Mouse (Mus musculus): Measurements from ENCODE around the gene Tgfb3. TPM values are rescaled to one million over a fixed set of nuclear protein-coding genes. Genes with fewer than 3 reads are reported as not detected.

Gene Tgfb3
- polyA plus RNA-seq, 1 experiment: 4.4 TPM

- TF ChIP-seq CTCF (IDR thresholded peaks at IDR 0.05; ENCODE audit: control insufficient read depth, insufficient read depth, insufficient replicate concordance, low read depth, low read length) (no peak), POLR2A (IDR thresholded peaks at IDR 0.05; ENCODE audit: control insufficient read depth, low read depth, low read length) (no peak)
- Histone ChIP-seq H3K4me3 (ENCODE audit: control insufficient read depth, low read depth, low read length) (no peak overlapping the region), H3K27me3 (ENCODE audit: control insufficient read depth, insufficient read depth, low read length) (no peaks in the 10 kb centered on the region)
Measured at GRCm38 (mm10) chr12:86097781-86098180, 18.9 kb upstream of the Tgfb3 start.

GRCm38 (mm10) chr12:86095806-86096205 lies 17.0 kb upstream of the Tgfb3 start:
- no peak overlapping the region for H3K4me3 ChIP-seq (ENCODE audit: control insufficient read depth, low read depth, low read length)
- TF ChIP-seq POLR2A (IDR thresholded peaks at IDR 0.05; ENCODE audit: control insufficient read depth, low read depth, low read length) (no peak), CTCF (IDR thresholded peaks at IDR 0.05; ENCODE audit: control insufficient read depth, insufficient read depth, insufficient replicate concordance, low read depth, low read length) (no peak)

More at GRCm38 (mm10) chr12:86097781-86098180, 18.9 kb upstream of the Tgfb3 start:
- Histone ChIP-seq H3K4me1 (ENCODE audit: control insufficient read depth, insufficient read depth, low read length) (no peaks in the 10 kb centered on the region), H3K27ac (ENCODE audit: control insufficient read depth, insufficient read depth, low read depth, low read length) (no peak overlapping the region), H3K36me3 (ENCODE audit: control insufficient read depth, insufficient read depth, low read length) (no peaks in the 10 kb centered on the region)

GRCm38 (mm10) chr12:86094075-86094474 lies 15.2 kb upstream of the Tgfb3 start:
- Histone ChIP-seq H3K27ac (ENCODE audit: control insufficient read depth, insufficient read depth, low read depth, low read length) (no peak overlapping the region), H3K27me3 (ENCODE audit: control insufficient read depth, insufficient read depth, low read length) (no peaks in the 10 kb centered on the region), H3K4me3 (ENCODE audit: control insufficient read depth, low read depth, low read length) (no peak overlapping the region), H3K36me3 (ENCODE audit: control insufficient read depth, insufficient read depth, low read length) (no peaks in the 10 kb centered on the region; the same call in 1 of the 2 replicates), H3K4me1 (ENCODE audit: control insufficient read depth, insufficient read depth, low read length) (no peaks in the 10 kb centered on the region)
- TF ChIP-seq CTCF (IDR thresholded peaks at IDR 0.05; ENCODE audit: control insufficient read depth, insufficient read depth, insufficient replicate concordance, low read depth, low read length): no peak
- no peak for TF ChIP-seq POLR2A (IDR thresholded peaks at IDR 0.05; ENCODE audit: control insufficient read depth, low read depth, low read length)

More at GRCm38 (mm10) chr12:86095806-86096205, 17.0 kb upstream of the Tgfb3 start:
- H3K27me3 ChIP-seq (ENCODE audit: control insufficient read depth, insufficient read depth, low read length): no peaks in the 10 kb centered on the region
- no peak overlapping the region for H3K27ac ChIP-seq (ENCODE audit: control insufficient read depth, insufficient read depth, low read depth, low read length)
- H3K4me1 ChIP-seq (ENCODE audit: control insufficient read depth, insufficient read depth, low read length): no peaks in the 10 kb centered on the region
- no peaks in the 10 kb centered on the region for H3K36me3 ChIP-seq (ENCODE audit: control insufficient read depth, insufficient read depth, low read length)

GRCm38 (mm10) chr12:86091601-86092132 lies 12.8 kb upstream of the Tgfb3 start:
- H3K27ac ChIP-seq (ENCODE audit: control insufficient read depth, insufficient read depth, low read depth, low read length): no peak overlapping the region
- no peaks in the 10 kb centered on the region for H3K27me3 ChIP-seq (ENCODE audit: control insufficient read depth, insufficient read depth, low read length)
- TF ChIP-seq POLR2A (IDR thresholded peaks at IDR 0.05; ENCODE audit: control insufficient read depth, low read depth, low read length) (no peak), CTCF (IDR thresholded peaks at IDR 0.05; ENCODE audit: control insufficient read depth, insufficient read depth, insufficient replicate concordance, low read depth, low read length) (no peak)
- H3K4me1 ChIP-seq (ENCODE audit: control insufficient read depth, insufficient read depth, low read length): peaks cover 2% of the 10 kb centered on the region; the same call in 1 of the 2 replicates
- no peak overlapping the region for H3K4me3 ChIP-seq (ENCODE audit: control insufficient read depth, low read depth, low read length)
- H3K36me3 ChIP-seq (ENCODE audit: control insufficient read depth, insufficient read depth, low read length): no peaks in the 10 kb centered on the region; the same call in 1 of the 2 replicates

GRCm38 (mm10) chr12:86090764-86091163 lies 11.9 kb upstream of the Tgfb3 start:
- peaks cover 2% of the 10 kb centered on the region; the same call in 1 of the 2 replicates for H3K4me1 ChIP-seq (ENCODE audit: control insufficient read depth, insufficient read depth, low read length)
- no peaks in the 10 kb centered on the region; the same call in 1 of the 2 replicates for H3K36me3 ChIP-seq (ENCODE audit: control insufficient read depth, insufficient read depth, low read length)
- no peak for TF ChIP-seq CTCF (IDR thresholded peaks at IDR 0.05; ENCODE audit: control insufficient read depth, insufficient read depth, insufficient replicate concordance, low read depth, low read length)
- TF ChIP-seq POLR2A (IDR thresholded peaks at IDR 0.05; ENCODE audit: control insufficient read depth, low read depth, low read length): no peak
- H3K27me3 ChIP-seq (ENCODE audit: control insufficient read depth, insufficient read depth, low read length): no peaks in the 10 kb centered on the region
- H3K27ac ChIP-seq (ENCODE audit: control insufficient read depth, insufficient read depth, low read depth, low read length): no peak overlapping the region
- H3K4me3 ChIP-seq (ENCODE audit: control insufficient read depth, low read depth, low read length): no peak overlapping the region

- Histone ChIP-seq H3K27me3 (ENCODE audit: control insufficient read depth, insufficient read depth, low read length) (no peaks in the 10 kb centered on the region), H3K4me3 (ENCODE audit: control insufficient read depth, low read depth, low read length) (no peak overlapping the region), H3K4me1 (ENCODE audit: control insufficient read depth, insufficient read depth, low read length) (peaks cover 6% of the 10 kb centered on the region), H3K27ac (ENCODE audit: control insufficient read depth, insufficient read depth, low read depth, low read length) (no peak overlapping the region), H3K36me3 (ENCODE audit: control insufficient read depth, insufficient read depth, low read length) (peaks cover 2% of the 10 kb centered on the region)
- TF ChIP-seq POLR2A (IDR thresholded peaks at IDR 0.05; ENCODE audit: control insufficient read depth, low read depth, low read length) (no peak), CTCF (IDR thresholded peaks at IDR 0.05; ENCODE audit: control insufficient read depth, insufficient read depth, insufficient replicate concordance, low read depth, low read length) (no peak)
Measured at GRCm38 (mm10) chr12:86088042-86088441, 9.2 kb upstream of the Tgfb3 start.

- Histone ChIP-seq H3K27me3 (ENCODE audit: control insufficient read depth, insufficient read depth, low read length) (no peaks in the 10 kb centered on the region), H3K4me1 (ENCODE audit: control insufficient read depth, insufficient read depth, low read length) (peaks cover 13% of the 10 kb centered on the region), H3K36me3 (ENCODE audit: control insufficient read depth, insufficient read depth, low read length) (peaks cover 2% of the 10 kb centered on the region), H3K4me3 (ENCODE audit: control insufficient read depth, low read depth, low read length) (no peak overlapping the region), H3K27ac (ENCODE audit: control insufficient read depth, insufficient read depth, low read depth, low read length) (no peak overlapping the region)
- TF ChIP-seq POLR2A (IDR thresholded peaks at IDR 0.05; ENCODE audit: control insufficient read depth, low read depth, low read length) (no peak), CTCF (IDR thresholded peaks at IDR 0.05; ENCODE audit: control insufficient read depth, insufficient read depth, insufficient replicate concordance, low read depth, low read length) (no peak)
Measured at GRCm38 (mm10) chr12:86086550-86086949, 7.7 kb upstream of the Tgfb3 start.
